Mouse (Mus musculus): Measurements from ENCODE around the gene Pde1c. TPM values are rescaled to one million over a fixed set of nuclear protein-coding genes. Genes with fewer than 3 reads are reported as not detected.

Pde1c gene
- 0.04 TPM in 2 replicates for polyA plus RNA-seq (2012; rRNA removed; ENCODE audit: low replicate concordance)

DNA sequence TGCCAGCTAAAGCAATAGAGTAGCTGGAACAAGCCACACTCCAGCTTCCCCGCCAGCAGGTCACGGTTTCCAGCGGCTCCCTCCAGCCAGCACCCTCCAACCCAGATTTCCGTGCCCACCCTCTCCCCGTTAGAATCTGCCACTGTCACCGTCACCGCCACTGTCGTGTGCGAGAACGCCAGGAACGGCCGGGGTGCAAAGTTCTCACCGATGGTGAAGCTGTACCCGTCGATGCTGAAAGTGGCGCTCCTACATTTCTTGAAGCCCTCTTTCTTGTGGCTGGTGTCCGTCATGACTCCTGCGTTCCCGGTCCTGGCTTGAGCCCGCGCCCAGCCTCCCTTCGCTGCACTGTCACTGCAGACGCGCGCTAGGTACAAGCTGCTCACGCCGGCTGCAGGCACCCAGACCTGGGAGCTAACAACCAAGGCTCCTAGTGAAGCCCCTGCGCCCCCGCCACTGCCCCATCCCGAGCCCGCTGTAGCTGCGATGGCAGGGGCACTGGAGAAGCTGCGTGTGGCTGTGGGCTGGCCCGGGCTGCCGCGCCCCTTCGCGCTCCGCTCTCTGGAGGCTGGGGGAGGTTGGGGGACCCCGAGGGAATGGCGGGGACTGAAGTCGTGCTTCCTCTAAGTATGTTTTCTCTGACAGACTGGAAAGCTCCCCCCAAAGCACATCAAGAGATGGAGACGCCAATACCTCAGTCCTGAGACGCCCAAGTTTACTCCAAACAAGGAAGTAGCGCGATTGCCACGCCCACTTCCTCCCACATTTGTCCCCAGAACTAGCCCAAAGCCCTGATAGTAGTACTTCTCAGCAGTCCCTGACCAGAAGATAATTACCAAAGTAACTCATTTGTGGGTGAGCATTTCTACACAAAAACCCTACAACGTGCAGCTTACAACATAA lies at the start of gene Pde1c:
Pde1c (minus strand) TSS at position 634 of the 903 bp plus-strand sequence.

Other genes with a start within 250 kb of the Pde1c start
- 2.9 and 5.3 TPM in 2 replicates for gene Lsm5, start 135.6 kb upstream of the Pde1c start, polyA plus RNA-seq (2012; rRNA removed; ENCODE audit: low replicate concordance)
- gene Avl9, start 145.8 kb upstream of the Pde1c start, polyA plus RNA-seq (2012; rRNA removed; ENCODE audit: low replicate concordance): 5.1 and 8.4 TPM in 2 replicates
- 8.9 and 11.6 TPM in 2 replicates for gene Kbtbd2, start 228.7 kb upstream of the Pde1c start, polyA plus RNA-seq (2012; rRNA removed; ENCODE audit: low replicate concordance)